Mouse (Mus musculus) erythroblast, embryonic 14.5 days (primary cell): Measurements from ENCODE around the gene Impg2. TPM values are rescaled to one million over a fixed set of nuclear protein-coding genes. Genes with fewer than 3 reads are reported as not detected.

ENCODE experiments used
- H3K27me3 ChIP-seq: 2 replicates; pipeline ENCODE4 v1.6.1; 2012; ENCODE audit warnings: inconsistent platforms; ENCODE audit not compliant: control insufficient read depth
- H3K36me3 ChIP-seq: 2 replicates; pipeline ENCODE4 v1.6.1; 2012; ENCODE audit warnings: mild to moderate bottlenecking, inconsistent platforms; ENCODE audit not compliant: control insufficient read depth
- H3K4me1 ChIP-seq: 2 replicates; pipeline ENCODE4 v1.6.1; 2012; ENCODE audit warnings: inconsistent platforms; ENCODE audit not compliant: control insufficient read depth
- H3K4me3 ChIP-seq: replicated peaks from 2 replicates; pipeline ENCODE3; 2012; ENCODE audit warnings: moderate library complexity, mild to moderate bottlenecking, inconsistent platforms
- H3K9me3 ChIP-seq: 2 replicates; pipeline ENCODE4 v1.6.1; 2012; ENCODE audit warnings: low read length, inconsistent platforms, mixed read lengths; ENCODE audit not compliant: control insufficient read depth
- GATA1 ChIP-seq: IDR thresholded peaks from 2 replicates; pipeline ENCODE4 v1.6.1; 2012; ENCODE audit warnings: low read length, inconsistent platforms, mixed read lengths
- TAL1 ChIP-seq: IDR thresholded peaks from 3 replicates; pipeline ENCODE4 v1.6.1; 2012; ENCODE audit warnings: low read length, inconsistent platforms, mixed read lengths
- polyA plus RNA-seq: library from polyadenylated mRNA; stranded (reverse); fragments of >175 nt; gene quantifications from 2 replicates; pipeline ENCODE4 v1.2.3, GENCODE M21; 2012

Gene Impg2
- polyA plus RNA-seq, 1 experiment, result 0.01 TPM

GRCm38 (mm10) chr16:56232736-56233135 lies 28.6 kb downstream of the Impg2 start:
- no peaks in the 10 kb centered on the region for H3K9me3 ChIP-seq
- H3K4me1 ChIP-seq, result no peaks in the 10 kb centered on the region
- TF ChIP-seq TAL1 (no peak), GATA1 (no peak)
- H3K27me3 ChIP-seq, result no peaks in the 10 kb centered on the region
- H3K4me3 ChIP-seq, result no peak overlapping the region
- H3K36me3 ChIP-seq, result no peaks in the 10 kb centered on the region

GRCm38 (mm10) chr16:56246031-56246430 lies 41.9 kb downstream of the Impg2 start:
- TF ChIP-seq GATA1, result no peak
- no peak for TF ChIP-seq TAL1
- Histone ChIP-seq H3K36me3 (no peaks in the 10 kb centered on the region), H3K9me3 (no peaks in the 10 kb centered on the region), H3K4me3 (no peak overlapping the region), H3K4me1 (no peaks in the 10 kb centered on the region), H3K27me3 (no peaks in the 10 kb centered on the region)

GRCm38 (mm10) chr16:56273917-56274316 lies 69.8 kb downstream of the Impg2 start:
- no peak overlapping the region for H3K4me3 ChIP-seq
- no peaks in the 10 kb centered on the region for H3K36me3 ChIP-seq
- H3K27me3 ChIP-seq, result no peaks in the 10 kb centered on the region
- no peaks in the 10 kb centered on the region for H3K4me1 ChIP-seq
- TF ChIP-seq GATA1, result no peak
- TF ChIP-seq TAL1, result no peak
- no peaks in the 10 kb centered on the region for H3K9me3 ChIP-seq

GRCm38 (mm10) chr16:56279060-56279459 lies 74.9 kb downstream of the Impg2 start:
- no peaks in the 10 kb centered on the region for H3K4me1 ChIP-seq
- H3K36me3 ChIP-seq, result no peaks in the 10 kb centered on the region
- no peaks in the 10 kb centered on the region for H3K9me3 ChIP-seq
- no peaks in the 10 kb centered on the region for H3K27me3 ChIP-seq
- TF ChIP-seq TAL1, result no peak
- no peak for TF ChIP-seq GATA1
- no peak overlapping the region for H3K4me3 ChIP-seq

- TF ChIP-seq TAL1, result no peak
- no peak for TF ChIP-seq GATA1
- Histone ChIP-seq H3K36me3 (no peaks in the 10 kb centered on the region), H3K4me3 (no peak overlapping the region), H3K9me3 (no peaks in the 10 kb centered on the region), H3K27me3 (no peaks in the 10 kb centered on the region), H3K4me1 (no peaks in the 10 kb centered on the region)
These were observed 75.6 kb downstream of the Impg2 start for GRCm38 (mm10) chr16:56279752-56280151.

GRCm38 (mm10) chr16:56281336-56281735 lies 77.2 kb downstream of the Impg2 start:
- H3K9me3 ChIP-seq, result no peaks in the 10 kb centered on the region
- no peaks in the 10 kb centered on the region for H3K36me3 ChIP-seq
- no peak overlapping the region for H3K4me3 ChIP-seq
- H3K4me1 ChIP-seq, result no peaks in the 10 kb centered on the region
- no peak for TF ChIP-seq TAL1
- TF ChIP-seq GATA1, result no peak
- no peaks in the 10 kb centered on the region for H3K27me3 ChIP-seq

GRCm38 (mm10) chr16:56283330-56283729 lies 79.2 kb downstream of the Impg2 start:
- Histone ChIP-seq H3K4me1 (no peaks in the 10 kb centered on the region), H3K4me3 (no peak overlapping the region), H3K27me3 (no peaks in the 10 kb centered on the region), H3K9me3 (no peaks in the 10 kb centered on the region), H3K36me3 (no peaks in the 10 kb centered on the region)
- TF ChIP-seq TAL1, result no peak
- TF ChIP-seq GATA1, result no peak

- no peaks in the 10 kb centered on the region for H3K9me3 ChIP-seq
- H3K27me3 ChIP-seq, result no peaks in the 10 kb centered on the region
- H3K4me3 ChIP-seq, result no peak overlapping the region
- no peaks in the 10 kb centered on the region for H3K36me3 ChIP-seq
- no peaks in the 10 kb centered on the region for H3K4me1 ChIP-seq
- TF ChIP-seq TAL1 (no peak), GATA1 (no peak)
These were observed 79.8 kb downstream of the Impg2 start for GRCm38 (mm10) chr16:56283873-56284272.

GRCm38 (mm10) chr16:56286076-56286475 lies 82.0 kb downstream of the Impg2 start:
- H3K4me1 ChIP-seq, result no peaks in the 10 kb centered on the region
- no peak for TF ChIP-seq GATA1
- no peak for TF ChIP-seq TAL1

GRCm38 (mm10) chr16:56286977-56287376 lies 82.9 kb downstream of the Impg2 start:
- H3K27me3 ChIP-seq, result no peaks in the 10 kb centered on the region
- no peaks in the 10 kb centered on the region for H3K4me1 ChIP-seq
- no peaks in the 10 kb centered on the region for H3K36me3 ChIP-seq
- no peak overlapping the region for H3K4me3 ChIP-seq
- no peaks in the 10 kb centered on the region for H3K9me3 ChIP-seq
- TF ChIP-seq GATA1, result no peak
- no peak for TF ChIP-seq TAL1

More at GRCm38 (mm10) chr16:56286076-56286475, 82.0 kb downstream of the Impg2 start:
- no peaks in the 10 kb centered on the region for H3K9me3 ChIP-seq
- no peak overlapping the region for H3K4me3 ChIP-seq
- no peaks in the 10 kb centered on the region for H3K27me3 ChIP-seq
- H3K36me3 ChIP-seq, result no peaks in the 10 kb centered on the region
